Mouse (Mus musculus): ENCODE measurements around the gene Prrt1. TPM values are rescaled to one million over a fixed set of nuclear protein-coding genes. Genes with fewer than 3 reads are reported as not detected.

Prrt1 gene
- polyA plus RNA-seq, 2 experiments: 0.94 to 5.7 TPM

DNA sequence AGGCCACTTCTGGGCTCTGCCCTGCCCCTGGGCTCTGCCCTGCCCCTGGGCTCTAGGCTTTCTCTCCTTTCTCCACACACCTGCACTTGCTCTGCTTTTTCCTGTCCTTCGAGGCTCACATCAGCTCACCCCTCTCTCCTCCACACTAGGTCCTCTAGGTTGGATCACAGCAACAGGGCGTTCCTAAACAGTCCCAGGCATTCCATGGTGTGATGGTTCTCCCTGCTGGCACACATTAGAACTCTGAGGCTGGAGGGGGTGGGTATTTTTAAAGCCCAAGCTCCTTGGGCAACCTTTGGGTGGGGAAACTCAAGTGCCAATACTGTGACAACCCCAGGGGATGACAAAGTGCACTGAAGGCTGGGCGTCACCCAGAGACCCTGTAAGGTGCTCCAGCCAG is 8.1 kb downstream of the Prrt1 start:
- no peak overlapping the region for H3K4me3 ChIP-seq (replicated peaks; ENCODE audit: low read length)
- DNase-seq (ENCODE audit: low spot score): no peak
- 60% methylated on average over 3 of the region's 3 CpGs for WGBS
- peaks cover 5% of the 10 kb centered on the region for H3K27me3 ChIP-seq (ENCODE audit: control insufficient read depth, insufficient read depth, low read length)
- no peak for TF ChIP-seq POLR2A (IDR thresholded peaks at IDR 0.05; ENCODE audit: borderline replicate concordance, extremely low read depth, insufficient read depth, insufficient read length)
- no peak overlapping the region for H3K4me2 ChIP-seq (replicated peaks; ENCODE audit: low read depth, low read length, severe bottlenecking)
- no peak overlapping the region for H3K27ac ChIP-seq (replicated peaks; ENCODE audit: low read depth, low read length)
- no peak for ATAC-seq (ENCODE audit: low FRiP score, low read depth)
- no peak overlapping the region for H3K9ac ChIP-seq (ENCODE audit: low read depth, low read length, severe bottlenecking)
- no peaks in the 10 kb centered on the region for H3K9me3 ChIP-seq (ENCODE audit: control insufficient read depth, low read length)
- H3K36me3 ChIP-seq (ENCODE audit: control insufficient read depth, insufficient read depth, low read length): no peaks in the 10 kb centered on the region
- H3K4me1 ChIP-seq (ENCODE audit: control insufficient read depth, insufficient read depth, low read length): peaks cover 12% of the 10 kb centered on the region

DNA sequence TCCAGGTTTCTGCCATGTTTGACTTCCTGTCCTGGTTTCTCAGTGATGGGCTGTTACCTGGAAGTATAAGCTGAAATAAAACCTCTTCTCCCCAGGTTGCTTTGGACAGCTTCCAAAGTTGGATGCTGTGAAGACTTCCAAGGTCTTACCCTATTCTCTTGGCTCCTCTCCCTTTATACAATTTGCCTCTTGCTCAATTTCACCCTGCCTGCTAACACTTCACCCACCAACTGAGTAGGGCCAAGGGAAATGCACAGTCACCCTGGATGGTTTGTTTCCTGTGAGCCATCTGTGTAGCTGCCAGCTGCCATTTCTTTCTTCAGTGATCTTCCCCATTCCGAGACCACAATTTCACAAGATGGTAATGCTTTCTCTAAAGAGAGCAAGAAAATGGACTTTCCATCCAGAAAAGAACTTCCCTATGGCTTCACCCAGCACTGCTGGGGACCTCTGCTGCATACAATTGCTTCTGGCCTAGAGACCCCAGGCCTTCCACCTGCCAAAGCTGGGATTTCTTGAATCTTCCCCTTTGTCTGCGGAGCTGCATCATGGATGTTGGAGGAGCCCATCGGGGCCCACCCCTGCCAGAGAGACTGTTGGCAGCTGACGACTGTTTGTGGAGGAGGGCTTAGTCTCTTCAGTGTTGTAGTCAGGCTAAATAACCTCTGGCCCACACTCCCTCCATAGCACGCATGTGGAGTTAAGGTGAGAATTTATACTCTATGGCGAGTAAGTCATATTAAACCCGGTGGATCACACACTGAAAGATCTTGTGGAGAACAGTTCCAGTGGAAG is 10.3 kb downstream of the Prrt1 start:
- Histone ChIP-seq H3K9ac (ENCODE audit: low read depth, low read length, severe bottlenecking) (no peak overlapping the region), H3K4me1 (ENCODE audit: control insufficient read depth, insufficient read depth, low read length) (peaks cover 12% of the 10 kb centered on the region), H3K4me2 (replicated peaks; ENCODE audit: low read depth, low read length, severe bottlenecking) (no peak overlapping the region), H3K9me3 (ENCODE audit: control insufficient read depth, low read length) (no peaks in the 10 kb centered on the region), H3K27ac (replicated peaks; ENCODE audit: low read depth, low read length) (no peak overlapping the region), H3K4me3 (replicated peaks; ENCODE audit: low read length) (no peak overlapping the region), H3K36me3 (ENCODE audit: control insufficient read depth, insufficient read depth, low read length) (no peaks in the 10 kb centered on the region), H3K27me3 (ENCODE audit: control insufficient read depth, insufficient read depth, low read length) (no peaks in the 10 kb centered on the region)
- no peak for ATAC-seq (ENCODE audit: low FRiP score, low read depth)
- no peak for TF ChIP-seq POLR2A (IDR thresholded peaks at IDR 0.05; ENCODE audit: borderline replicate concordance, extremely low read depth, insufficient read depth, insufficient read length)
- 83% methylated on average over 7 of the region's 7 CpGs for WGBS
- DNase-seq (ENCODE audit: low spot score): no peak

DNA sequence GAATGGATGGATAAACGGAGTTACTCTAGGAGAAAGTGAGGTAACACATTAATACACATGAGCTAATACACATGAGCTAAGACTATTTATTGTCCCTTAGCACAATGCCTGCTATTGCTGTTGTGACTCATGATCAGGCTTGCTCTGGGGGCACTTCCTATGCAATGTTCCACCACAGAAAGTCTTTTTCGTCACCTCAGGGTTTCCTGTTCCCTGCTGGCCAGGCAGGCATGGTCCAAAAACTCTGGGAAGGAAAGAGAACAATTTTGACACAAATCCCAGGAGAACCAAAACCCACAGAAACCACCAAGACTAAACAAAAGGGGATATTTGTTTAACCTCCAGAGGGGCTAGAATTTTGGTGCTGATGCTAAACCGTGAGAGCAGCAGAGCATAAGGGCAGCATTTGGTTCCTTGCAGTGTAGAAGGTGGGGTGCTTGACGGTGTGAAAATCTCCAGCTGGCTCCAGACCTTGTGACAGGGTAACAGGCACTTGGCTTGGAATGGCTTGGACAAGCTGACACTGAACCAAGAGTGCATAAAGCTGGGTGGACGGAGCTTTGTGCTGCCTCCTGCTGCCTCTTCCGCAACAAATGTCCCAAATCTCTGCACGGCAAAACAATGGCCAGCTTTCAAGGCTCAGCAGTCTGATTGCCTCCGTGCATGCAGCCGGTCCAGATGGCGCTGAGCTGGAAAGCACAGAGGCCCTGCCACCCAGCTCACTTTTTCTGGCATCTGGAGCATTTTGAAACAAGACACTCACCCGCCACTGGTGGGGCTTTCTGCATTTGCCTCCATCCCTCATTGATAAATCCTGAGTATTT is 11.7 kb downstream of the Prrt1 start:
- peak overlapping the region; percentile 71 for H3K27ac ChIP-seq (replicated peaks; ENCODE audit: low read depth, low read length)
- ATAC-seq (ENCODE audit: low FRiP score, low read depth) (peak; percentile 30), DNase-seq (ENCODE audit: low spot score) (peak; percentile 43)
- no peak overlapping the region for H3K9ac ChIP-seq (ENCODE audit: low read depth, low read length, severe bottlenecking)
- H3K36me3 ChIP-seq (ENCODE audit: control insufficient read depth, insufficient read depth, low read length): peaks cover 5% of the 10 kb centered on the region; the same call in 1 of the 2 replicates
- H3K27me3 ChIP-seq (ENCODE audit: control insufficient read depth, insufficient read depth, low read length): no peaks in the 10 kb centered on the region
- no peak; the same call in 1 of the 2 replicates for TF ChIP-seq POLR2A (IDR thresholded peaks at IDR 0.05; ENCODE audit: borderline replicate concordance, extremely low read depth, insufficient read depth, insufficient read length)
- WGBS: 16% methylated on average over 11 of the region's 11 CpGs
- peaks cover 17% of the 10 kb centered on the region for H3K4me1 ChIP-seq (ENCODE audit: control insufficient read depth, insufficient read depth, low read length)
- H3K4me3 ChIP-seq (replicated peaks; ENCODE audit: low read length): no peak overlapping the region
- 0 out of 2 replicates have a peak overlapping the region, but pooled peaks have one; percentile 3 for H3K4me2 ChIP-seq (replicated peaks; ENCODE audit: low read depth, low read length, severe bottlenecking)
- H3K9me3 ChIP-seq (ENCODE audit: control insufficient read depth, low read length): no peaks in the 10 kb centered on the region

- Histone ChIP-seq H3K9me3 (ENCODE audit: control insufficient read depth, low read length) (no peaks in the 10 kb centered on the region), H3K27me3 (ENCODE audit: control insufficient read depth, insufficient read depth, low read length) (no peaks in the 10 kb centered on the region), H3K9ac (ENCODE audit: low read depth, low read length, severe bottlenecking) (no peak overlapping the region), H3K36me3 (ENCODE audit: control insufficient read depth, insufficient read depth, low read length) (peaks cover 5% of the 10 kb centered on the region; the same call in 1 of the 2 replicates), H3K4me3 (replicated peaks; ENCODE audit: low read length) (no peak overlapping the region), H3K4me2 (replicated peaks; ENCODE audit: low read depth, low read length, severe bottlenecking) (no peak overlapping the region), H3K4me1 (ENCODE audit: control insufficient read depth, insufficient read depth, low read length) (peaks cover 17% of the 10 kb centered on the region), H3K27ac (replicated peaks; ENCODE audit: low read depth, low read length) (no peak overlapping the region)
- no peak for TF ChIP-seq POLR2A (IDR thresholded peaks at IDR 0.05; ENCODE audit: borderline replicate concordance, extremely low read depth, insufficient read depth, insufficient read length)
- no peak for ATAC-seq (ENCODE audit: low FRiP score, low read depth)
- no peak for DNase-seq (ENCODE audit: low spot score)
- WGBS: 57% methylated on average over 3 of the region's 3 CpGs
These were observed 12.6 kb downstream of the Prrt1 start for GRCm38 (mm10) chr17:34641945-34642344.

- Histone ChIP-seq H3K36me3 (ENCODE audit: control insufficient read depth, insufficient read depth, low read length) (peaks cover 6% of the 10 kb centered on the region; the same call in 1 of the 2 replicates), H3K27me3 (ENCODE audit: control insufficient read depth, insufficient read depth, low read length) (no peaks in the 10 kb centered on the region), H3K27ac (replicated peaks; ENCODE audit: low read depth, low read length) (no peak overlapping the region), H3K4me2 (replicated peaks; ENCODE audit: low read depth, low read length, severe bottlenecking) (no peak overlapping the region), H3K9ac (ENCODE audit: low read depth, low read length, severe bottlenecking) (no peak overlapping the region), H3K4me3 (replicated peaks; ENCODE audit: low read length) (no peak overlapping the region), H3K9me3 (ENCODE audit: control insufficient read depth, low read length) (no peaks in the 10 kb centered on the region), H3K4me1 (ENCODE audit: control insufficient read depth, insufficient read depth, low read length) (peaks cover 24% of the 10 kb centered on the region)
- ATAC-seq (ENCODE audit: low FRiP score, low read depth) (no peak), DNase-seq (ENCODE audit: low spot score) (no peak)
- 91% methylated on average over 4 of the region's 4 CpGs for WGBS
- TF ChIP-seq POLR2A (IDR thresholded peaks at IDR 0.05; ENCODE audit: borderline replicate concordance, extremely low read depth, insufficient read depth, insufficient read length): no peak
These were observed 14.0 kb downstream of the Prrt1 start for GRCm38 (mm10) chr17:34643379-34643778.
